Mouse (Mus musculus) ES-E14 (cell line): Measurements from ENCODE around the gene Ptgfr. TPM values are rescaled to one million over a fixed set of nuclear protein-coding genes. Genes with fewer than 3 reads are reported as not detected.

ENCODE experiments used
- DNase-seq: peaks from one replicate; pipeline ENCODE4 v3.0.0-alpha.2; 2013; ENCODE audit warnings: low read depth, low spot score
- H3K27ac ChIP-seq: 2 replicates; pipeline ENCODE4 v1.5.1; 2012; ENCODE audit warnings: low read depth, mild to moderate bottlenecking, low read length, moderate library complexity, mixed read lengths; ENCODE audit not compliant: poor library complexity, insufficient read depth, severe bottlenecking
- H3K36me3 ChIP-seq: 2 replicates; pipeline ENCODE4 v1.6.1; 2012; ENCODE audit warnings: mild to moderate bottlenecking, low read length, moderate library complexity, mixed read lengths; ENCODE audit not compliant: control insufficient read depth, poor library complexity, insufficient read depth, severe bottlenecking
- H3K4me1 ChIP-seq, 2 experiments: fragments of 150-350 bp in 1 of 2; sonication (generic) in 1 of 2; 2 replicates each; pipeline ENCODE4 v1.6.1; 2012; ENCODE audit warnings: low read length in 2 of 2, mild to moderate bottlenecking in 1 of 2, mixed read lengths in 1 of 2; ENCODE audit not compliant: control insufficient read depth in 2 of 2, insufficient read depth in 2 of 2, poor library complexity in 1 of 2
- H3K4me3 ChIP-seq, 2 experiments: fragments of 150-350 bp in 1 of 2; sonication (generic) in 1 of 2; 2 replicates each; pipeline ENCODE4 v1.5.1; 2012; ENCODE audit warnings: low read length in 2 of 2, low read depth in 1 of 2, mild to moderate bottlenecking in 1 of 2, mixed read lengths in 1 of 2; ENCODE audit not compliant: insufficient read depth in 1 of 2, poor library complexity in 1 of 2, severe bottlenecking in 1 of 2
- H3K9ac ChIP-seq: 2 replicates; pipeline ENCODE4 v1.6.1; 2012; ENCODE audit warnings: low read depth, mild to moderate bottlenecking, low read length, mixed read lengths; ENCODE audit not compliant: poor library complexity, insufficient read depth, severe bottlenecking
- H3K9me3 ChIP-seq: fragments of 150-350 bp; sonication (generic); 2 replicates; pipeline ENCODE4 v1.6.1; 2012; ENCODE audit warnings: low read depth, mild to moderate bottlenecking, low read length; ENCODE audit not compliant: control insufficient read depth, insufficient read depth
- CHD2 ChIP-seq: IDR thresholded peaks from 2 replicates; pipeline ENCODE4 v1.6.1; 2014; ENCODE audit warnings: mild to moderate bottlenecking, low read depth, low read length, inconsistent platforms
- HCFC1 ChIP-seq: IDR thresholded peaks from 2 replicates; pipeline ENCODE4 v1.6.1; 2012; ENCODE audit warnings: low read length, inconsistent platforms, borderline replicate concordance; ENCODE audit not compliant: insufficient read depth
- MAFK ChIP-seq: IDR thresholded peaks from 2 replicates; pipeline ENCODE4 v1.6.1; 2014; ENCODE audit warnings: mild to moderate bottlenecking, low read depth, low read length, inconsistent platforms; ENCODE audit not compliant: insufficient read depth
- ZC3H11A ChIP-seq: IDR thresholded peaks from 2 replicates; pipeline ENCODE4 v1.6.1; 2012; ENCODE audit warnings: low read depth, mild to moderate bottlenecking, inconsistent platforms, low read length, borderline replicate concordance
- ZNF384 ChIP-seq: IDR thresholded peaks from 2 replicates; pipeline ENCODE4 v1.6.1; 2012; ENCODE audit warnings: low read depth, low read length, inconsistent platforms
- in situ Hi-C, 2 experiments: fragments of 600-800 bp; cut with MboI; formaldehyde crosslinking; loops; one replicate each; pipeline ENCODE4 v1.15.1; 2025; ENCODE audit warnings: low sequenced_read_pairs in 2 of 2, inconsistent platforms in 1 of 2; ENCODE audit not compliant: unreplicated experiment in 2 of 2
- total RNA-seq: library from RNA; depleted of rRNA; stranded (reverse); fragments of 300-350 nt; gene quantifications from 2 replicates; pipeline ENCODE4 v1.2.3, GENCODE M21; 2012; rRNA removed

Ptgfr gene
- total RNA-seq, 1 experiment: 0.04 TPM

DNA sequence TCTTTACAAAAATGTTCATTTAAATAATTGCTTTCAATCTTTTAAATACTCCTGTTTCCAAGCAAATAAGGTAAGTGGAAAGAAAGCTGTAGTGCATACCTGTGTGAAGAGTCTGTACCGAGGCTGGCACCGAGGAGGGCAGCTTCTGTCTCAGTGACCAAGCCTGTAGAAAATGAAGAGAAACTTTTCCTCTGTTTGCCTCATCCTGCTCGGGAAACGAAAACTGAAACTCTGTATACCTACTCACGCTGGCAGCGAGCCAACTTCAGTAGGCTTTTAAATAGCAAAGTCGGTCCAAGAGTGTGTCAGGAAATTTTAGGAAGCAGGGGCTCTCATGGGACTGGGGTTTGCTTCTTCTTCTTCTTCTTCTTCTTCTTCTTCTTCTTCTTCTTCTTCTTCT, 87.7 kb downstream of the Ptgfr start, which contains the start of gene Ifi44:
Gene Ifi44, minus strand, starts transcription at position 224 of the 400 bp plus-strand sequence.
- Histone ChIP-seq H3K4me3 (no peak within 1 kb of the TSS), H3K27ac (no peak within 1 kb of the TSS), H3K4me1 (no peaks in the 10 kb centered on the region), H3K9me3 (no peaks in the 10 kb centered on the region), H3K36me3 (no peaks in the 10 kb centered on the region), H3K9ac (no peak within 1 kb of the TSS)
- DNase-seq: no peak
- in situ Hi-C loops: no loop called here
- no peak for TF ChIP-seq ZC3H11A
- TF ChIP-seq CHD2: no peak

GRCm38 (mm10) chr3:151748514-151748913, 88.9 kb downstream of the Ptgfr start:
- Histone ChIP-seq H3K9me3 (no peaks in the 10 kb centered on the region), H3K36me3 (no peaks in the 10 kb centered on the region), H3K27ac (no peak overlapping the region), H3K4me3 (no peak overlapping the region), H3K4me1 (no peaks in the 10 kb centered on the region), H3K9ac (no peak overlapping the region)
- TF ChIP-seq ZNF384 (no peak), ZC3H11A (no peak), MAFK (no peak), CHD2 (no peak), HCFC1 (no peak)
- DNase-seq: no peak
- in situ Hi-C loops: no loop called here

Other genes with a start within 250 kb of the Ptgfr start
- not detected in 2 replicates for gene Ifi44, start 87.7 kb downstream of the Ptgfr start, total RNA-seq
- not detected in 2 replicates for gene Ifi44l, start 74.7 kb downstream of the Ptgfr start, total RNA-seq